20 mouse cellular contexts compared by ENCODE assay signal in the genomic region with DNA sequence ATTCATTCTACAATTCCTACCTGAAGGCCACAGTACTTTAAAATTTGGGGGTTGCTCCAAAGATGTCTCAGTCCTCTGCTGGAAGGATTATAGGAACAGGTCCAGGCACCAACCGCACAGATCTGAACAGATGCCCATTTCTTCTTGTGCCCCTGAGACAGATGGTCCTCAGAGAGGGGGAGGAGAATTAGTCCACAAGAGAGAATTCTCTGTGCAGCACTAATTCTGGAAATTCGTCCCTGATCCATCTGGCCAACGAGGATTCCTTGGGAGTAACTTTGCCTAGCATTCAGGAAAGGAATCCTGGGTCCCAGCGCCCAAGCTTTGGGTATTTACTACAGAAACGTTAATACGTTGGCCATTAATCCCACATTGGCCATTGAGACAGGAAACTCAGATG.
DNase-seq lines count a peak whose midpoint lies in the region; ATAC-seq and TF ChIP-seq lines count a peak whose summit lies in the region.
"Had no signal": no experiment of that assay in that cellular context is flagged by ENCODE, and none has a peak within 500 bp of the region (broad histone marks: within the 10 kb centered on the region; RNA-seq: fewer than 3 reads in every experiment).

No protein-coding gene starts in this region.

- H3K4me1 ChIP-seq in forebrain, embryonic 14.5 days (ENCODE audit: control insufficient read depth, insufficient read depth, low read length) = peaks cover 4% of the 10 kb centered on the region; the same call in 1 of the 2 replicates
- H3K4me1 ChIP-seq in forebrain, embryonic 13.5 days = peaks cover 37% of the 10 kb centered on the region

- intact Hi-C loops in gastrocnemius, adult 2 months (cut with DNase I) = no loop called here

- H3K4me2 ChIP-seq in forebrain, embryonic 14.5 days (ENCODE audit: low read length) = no peak overlapping the region
- no peak overlapping the region for H3K4me2 ChIP-seq in forebrain, embryonic 13.5 days
- H3K4me2 ChIP-seq: forebrain, embryonic 12.5 days; heart, embryonic 11.5 days; hindbrain, embryonic 15.5 days; limb, embryonic 13.5 days; midbrain, embryonic 12.5 days had no signal

- ATAC-seq in forebrain, embryonic 14.5 days = no peak; the same call in 1 of the 2 replicates
- no peak for ATAC-seq in forebrain, embryonic 13.5 days
- ATAC-seq: CD4-positive, CD25-positive, alpha-beta regulatory T cell, adult 4 months; intestine, embryonic 16.5 days; Patski had no signal

- no peak overlapping the region for H3K9ac ChIP-seq in forebrain, embryonic 14.5 days (ENCODE audit: low read length)
- H3K9ac ChIP-seq in forebrain, embryonic 13.5 days = no peak overlapping the region
- H3K9ac ChIP-seq: forebrain, embryonic 12.5 days; hindbrain, embryonic 15.5 days; limb, embryonic 13.5 days; liver, embryonic 14.5 days; midbrain, embryonic 12.5 days had no signal

- H3K27me3 ChIP-seq in forebrain, embryonic 14.5 days (replicated peaks; ENCODE audit: control insufficient read depth, insufficient read depth, low read length) = no peaks in the 10 kb centered on the region
- H3K27me3 ChIP-seq in forebrain, embryonic 13.5 days = no peaks in the 10 kb centered on the region
- H3K27me3 ChIP-seq: forebrain, embryonic 12.5 days; hindbrain, embryonic 15.5 days; limb, embryonic 13.5 days; midbrain, embryonic 12.5 days; Patski had no signal

- H3K4me3 ChIP-seq in forebrain, embryonic 14.5 days (ENCODE audit: low read depth, low read length) = no peak overlapping the region
- no peak overlapping the region for H3K4me3 ChIP-seq in forebrain, embryonic 13.5 days
- H3K4me3 ChIP-seq in gastrocnemius, adult 2 months = no peak overlapping the region
- H3K4me3 ChIP-seq: forebrain, embryonic 12.5 days; hindbrain, embryonic 15.5 days; limb, embryonic 13.5 days; midbrain, embryonic 12.5 days had no signal

- peak; percentile 67 for DNase-seq in forebrain, embryonic 14.5 days (ENCODE audit: low spot score)
- peak; percentile 36 to 39 for DNase-seq in left cerebral cortex, adult 18-20 months (ENCODE audit: low spot score in 2 of 2)
- no peak for DNase-seq in left cerebral cortex, adult 8-10 months (ENCODE audit: low spot score in 2 of 2)
- peak; percentile 75 for DNase-seq in brain, embryonic 14.5 days (ENCODE audit: low read depth)
- DNase-seq in cerebellum, adult 9-11 months = peak; percentile 79
- DNase-seq in gastrocnemius, adult 2 months = no peak
- DNase-seq in lung, adult 18-20 months = no peak
- DNase-seq: adrenal gland, postnatal 10 days; heart, postnatal 10 days; thymus, postnatal 14 days had no signal

- WGBS in forebrain, embryonic 14.5 days = 72% methylated on average over 6 of the region's 6 CpGs
- WGBS in forebrain, embryonic 13.5 days = 80% methylated on average over 6 of the region's 6 CpGs

- H3K9me3 ChIP-seq in forebrain, embryonic 14.5 days (replicated peaks; ENCODE audit: control insufficient read depth, low read length) = no peaks in the 10 kb centered on the region
- H3K9me3 ChIP-seq in forebrain, embryonic 13.5 days (replicated peaks) = no peaks in the 10 kb centered on the region
- H3K9me3 ChIP-seq: forebrain, embryonic 12.5 days; hindbrain, embryonic 15.5 days; limb, embryonic 13.5 days; midbrain, embryonic 12.5 days had no signal

- H3K27ac ChIP-seq in forebrain, embryonic 14.5 days (ENCODE audit: low read depth, low read length) = peak overlapping the region; percentile 36; the same call in 1 of the 2 replicates
- no peak overlapping the region for H3K27ac ChIP-seq in forebrain, embryonic 13.5 days
- H3K27ac ChIP-seq in gastrocnemius, adult 2 months = no peak overlapping the region
- H3K27ac ChIP-seq: forebrain, embryonic 12.5 days; hindbrain, embryonic 15.5 days; limb, embryonic 13.5 days; liver, embryonic 14.5 days; midbrain, embryonic 12.5 days had no signal

- TF ChIP-seq CTCF in brain, embryonic 14.5 days (IDR thresholded peaks at IDR 0.05; ENCODE audit: borderline replicate concordance, extremely low read depth, insufficient read depth, insufficient read length) = no peak
- TF ChIP-seq CTCF in gastrocnemius, adult 2 months (IDR thresholded peaks at IDR 0.05) = no peak

- H3K36me3 ChIP-seq in forebrain, embryonic 14.5 days (ENCODE audit: control insufficient read depth, insufficient read depth, low read length) = peaks cover 4% of the 10 kb centered on the region
- peaks cover 26% of the 10 kb centered on the region for H3K36me3 ChIP-seq in forebrain, embryonic 13.5 days (ENCODE audit: poor library complexity, severe bottlenecking)
- H3K36me3 ChIP-seq: hindbrain, embryonic 15.5 days; limb, embryonic 13.5 days had no signal

- no peak for TF ChIP-seq POLR2A in brain, embryonic 14.5 days (IDR thresholded peaks at IDR 0.05; ENCODE audit: borderline replicate concordance, extremely low read depth, insufficient read depth, insufficient read length, poor library complexity, severe bottlenecking)

Comparison
In these comparisons a context has a peak if more than half of its experiments do, and no peak if none do; other contexts are left out.
1. DNase-seq: peak in forebrain, embryonic 14.5 days (single experiment), left cerebral cortex, adult 18-20 months (2 of 2), brain, embryonic 14.5 days (single experiment) and cerebellum, adult 9-11 months (single experiment); none in left cerebral cortex, adult 8-10 months (0 of 2), gastrocnemius, adult 2 months (single experiment) and lung, adult 18-20 months (0 of 2).